Mouse (Mus musculus) liver, embryonic 14.5 days (tissue): ENCODE measurements at regions not wholly inside any gene's neighbourhood (a gene's known extent, or its start where the extent isn't known, plus 50 kb on each side); places are given as distances from the start of the nearest gene placed in this dataset.

ENCODE experiments used
- CTCF ChIP-seq: IDR thresholded peaks from 2 replicates; pipeline ENCODE4 v1.5.1; 2016; ENCODE audit warnings: antibody characterized with exemption, low read depth, control low read depth
- EP300 ChIP-seq: IDR thresholded peaks from 2 replicates; pipeline ENCODE4 v1.6.1; 2016; ENCODE audit warnings: antibody characterized with exemption, low read depth

DNA sequence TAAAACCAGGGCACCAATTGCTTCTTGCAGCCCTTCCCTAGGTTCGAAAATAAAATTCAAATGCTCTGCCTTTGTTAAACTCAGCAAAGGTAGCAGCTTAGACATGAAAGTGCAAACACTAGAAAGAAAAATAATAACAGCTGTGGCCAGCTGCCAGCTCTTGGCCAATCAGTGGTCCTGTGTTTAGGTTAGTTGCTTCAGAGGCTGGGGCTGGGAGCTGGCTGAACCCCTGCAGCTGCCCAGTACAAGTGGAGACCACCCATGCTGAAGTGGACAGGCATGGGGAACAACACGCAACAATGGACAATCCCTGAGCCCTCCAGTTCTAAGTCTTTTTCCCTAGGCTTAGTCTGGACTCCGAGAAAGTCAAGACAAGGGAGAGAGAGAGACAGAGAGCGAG, 2256.2 kb upstream of the Gm7489 start:
- TF ChIP-seq CTCF (no peak), EP300 (no peak)
